16 mouse cellular contexts compared by ENCODE assay signal in genomic region chr7:97783523-97783922, GRCm38 (mm10).
"Had no signal": no experiment of that assay in that cellular context is flagged by ENCODE, and none has a peak within 500 bp of the region (broad histone marks: within the 10 kb centered on the region; RNA-seq: fewer than 3 reads in every experiment).

No protein-coding gene starts in this region.

- DNase-seq: cerebellum, adult 8-10 months; cerebellum, adult 9-10 months; cerebellum, adult 9-11 months; cerebellum, postnatal 10 days; cerebellum, postnatal 14 days; cerebellum, postnatal 25 days; cerebellum, postnatal 36 days; embryo, embryonic 11 days; forebrain, postnatal 0 days; gastrocnemius, adult 2 months; gastrocnemius, postnatal 10 days; gastrocnemius, postnatal 14 days; gastrocnemius, postnatal 25 days; gastrocnemius, postnatal 36 days; heart, adult 18-20 months; heart, adult 2 months had no signal
